Comparison of ENCODE assay signal across 11 mouse cellular contexts in the genomic region with DNA sequence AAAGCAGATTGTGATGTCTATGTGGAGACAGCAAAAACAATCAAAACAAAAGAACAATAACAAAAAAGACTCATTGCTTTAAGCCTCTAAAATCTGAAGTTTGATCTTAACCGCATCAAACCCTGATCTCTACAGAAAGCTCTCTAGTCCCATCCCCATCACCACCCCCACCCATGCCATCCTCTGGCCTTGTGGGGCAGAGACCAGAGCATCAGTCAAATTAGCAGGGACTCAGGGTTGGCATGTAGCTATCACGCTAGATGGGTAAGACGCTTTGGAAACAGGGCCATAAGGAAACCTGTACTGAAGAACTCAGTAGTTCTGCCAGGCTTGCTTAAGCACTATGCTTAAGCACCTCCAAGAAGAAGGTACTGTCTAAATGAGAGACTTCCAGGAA. TPM values are rescaled to one million over a fixed set of nuclear protein-coding genes. Genes with fewer than 3 reads are reported as not detected.
DNase-seq lines count a peak whose midpoint lies in the region; ATAC-seq lines count a peak whose summit lies in the region.
"Had no signal": no experiment of that assay in that cellular context is flagged by ENCODE, and none has a peak within 500 bp of the region (broad histone marks: within the 10 kb centered on the region; RNA-seq: fewer than 3 reads in every experiment).

No protein-coding gene starts in this region.

- no peaks in the 10 kb centered on the region for H3K9me3 ChIP-seq in hindbrain, embryonic 13.5 days
- no peaks in the 10 kb centered on the region for H3K9me3 ChIP-seq in hindbrain, embryonic 11.5 days (ENCODE audit: control insufficient read depth, low read length)
- no peaks in the 10 kb centered on the region for H3K9me3 ChIP-seq in neural tube, embryonic 12.5 days
- no peaks in the 10 kb centered on the region for H3K9me3 ChIP-seq in intestine, embryonic 16.5 days (ENCODE audit: control insufficient read depth, low read length)
- no peaks in the 10 kb centered on the region for H3K9me3 ChIP-seq in stomach, embryonic 15.5 days
- H3K9me3 ChIP-seq: heart, embryonic 10.5 days had no signal

- no peak overlapping the region for H3K4me3 ChIP-seq in hindbrain, embryonic 13.5 days
- no peak overlapping the region for H3K4me3 ChIP-seq in hindbrain, embryonic 11.5 days (ENCODE audit: low read depth, low read length)
- no peak overlapping the region for H3K4me3 ChIP-seq in neural tube, embryonic 12.5 days
- no peak overlapping the region; the same call in 1 of the 2 replicates for H3K4me3 ChIP-seq in intestine, embryonic 16.5 days (ENCODE audit: low read length)
- H3K4me3 ChIP-seq in stomach, embryonic 15.5 days (replicated peaks) = no peak overlapping the region

- ATAC-seq in hindbrain, embryonic 13.5 days (ENCODE audit: low FRiP score) = no peak
- no peak for ATAC-seq in hindbrain, embryonic 11.5 days (ENCODE audit: low FRiP score)
- ATAC-seq in neural tube, embryonic 12.5 days (ENCODE audit: low FRiP score, low read depth) = no peak
- no peak for ATAC-seq in intestine, embryonic 16.5 days
- ATAC-seq in stomach, embryonic 15.5 days (ENCODE audit: insufficient read depth, low FRiP score, low read depth) = no peak

- DNase-seq in hindbrain, embryonic 11.5 days (ENCODE audit: low spot score) = no peak
- DNase-seq in neural tube, embryonic 10.5 days (ENCODE audit: extremely low spot score, low spot score) = no peak
- no peak for DNase-seq in cerebellum, adult 18-20 months
- no peak for DNase-seq in thymus, postnatal 10 days (ENCODE audit: low spot score in 2 of 2)
- DNase-seq: layer of hippocampus, adult 9-11 months; lung, postnatal 10 days had no signal

- H3K27ac ChIP-seq in hindbrain, embryonic 13.5 days = no peak overlapping the region
- no peak overlapping the region for H3K27ac ChIP-seq in hindbrain, embryonic 11.5 days (ENCODE audit: low read depth, low read length)
- H3K27ac ChIP-seq in neural tube, embryonic 12.5 days = no peak overlapping the region
- H3K27ac ChIP-seq in intestine, embryonic 16.5 days (ENCODE audit: low read length) = no peak overlapping the region
- H3K27ac ChIP-seq in stomach, embryonic 15.5 days = no peak overlapping the region
- H3K27ac ChIP-seq: heart, embryonic 10.5 days had no signal

- H3K36me3 ChIP-seq in hindbrain, embryonic 13.5 days = no peaks in the 10 kb centered on the region
- no peaks in the 10 kb centered on the region for H3K36me3 ChIP-seq in hindbrain, embryonic 11.5 days (ENCODE audit: control insufficient read depth, insufficient read depth, low read length)
- no peaks in the 10 kb centered on the region for H3K36me3 ChIP-seq in neural tube, embryonic 12.5 days
- H3K36me3 ChIP-seq in intestine, embryonic 16.5 days (ENCODE audit: control insufficient read depth, insufficient read depth, low read length) = no peaks in the 10 kb centered on the region
- no peaks in the 10 kb centered on the region for H3K36me3 ChIP-seq in stomach, embryonic 15.5 days
- H3K36me3 ChIP-seq: heart, embryonic 10.5 days had no signal

- peak overlapping the region; percentile 93 for H3K4me2 ChIP-seq in hindbrain, embryonic 13.5 days
- no peak overlapping the region for H3K4me2 ChIP-seq in hindbrain, embryonic 11.5 days (replicated peaks; ENCODE audit: low read depth, low read length)
- H3K4me2 ChIP-seq in neural tube, embryonic 12.5 days (replicated peaks) = peak overlapping the region; percentile 92
- peak overlapping the region; percentile 91 for H3K4me2 ChIP-seq in intestine, embryonic 16.5 days (ENCODE audit: low read depth, low read length)
- peak overlapping the region; percentile 82; the same call in 1 of the 2 replicates for H3K4me2 ChIP-seq in stomach, embryonic 15.5 days

- 98% methylated on average over 3 of the region's 3 CpGs for WGBS in hindbrain, embryonic 13.5 days
- WGBS in hindbrain, embryonic 11.5 days = 92% methylated on average over 3 of the region's 3 CpGs
- 95% methylated on average over 3 of the region's 3 CpGs for WGBS in neural tube, embryonic 12.5 days
- WGBS in intestine, embryonic 16.5 days = 90% methylated on average over 3 of the region's 3 CpGs
- 95% methylated on average over 3 of the region's 3 CpGs for WGBS in stomach, embryonic 15.5 days

- peaks cover 64% of the 10 kb centered on the region for H3K4me1 ChIP-seq in hindbrain, embryonic 13.5 days (replicated peaks)
- peaks cover 11% of the 10 kb centered on the region for H3K4me1 ChIP-seq in hindbrain, embryonic 11.5 days (replicated peaks; ENCODE audit: control insufficient read depth, insufficient read depth, low read length)
- H3K4me1 ChIP-seq in neural tube, embryonic 12.5 days = peaks cover 48% of the 10 kb centered on the region
- H3K4me1 ChIP-seq in intestine, embryonic 16.5 days (ENCODE audit: control insufficient read depth, insufficient read depth, low read length) = peaks cover 48% of the 10 kb centered on the region
- H3K4me1 ChIP-seq in stomach, embryonic 15.5 days = peaks cover 43% of the 10 kb centered on the region

- no peaks in the 10 kb centered on the region for H3K27me3 ChIP-seq in hindbrain, embryonic 13.5 days
- no peaks in the 10 kb centered on the region for H3K27me3 ChIP-seq in hindbrain, embryonic 11.5 days (ENCODE audit: control insufficient read depth, insufficient read depth, low read length)
- no peaks in the 10 kb centered on the region for H3K27me3 ChIP-seq in neural tube, embryonic 12.5 days (replicated peaks)
- no peaks in the 10 kb centered on the region for H3K27me3 ChIP-seq in intestine, embryonic 16.5 days (replicated peaks; ENCODE audit: control insufficient read depth, insufficient read depth, low read length)
- no peaks in the 10 kb centered on the region for H3K27me3 ChIP-seq in stomach, embryonic 15.5 days (replicated peaks)

- H3K9ac ChIP-seq in hindbrain, embryonic 13.5 days = no peak overlapping the region
- no peak overlapping the region for H3K9ac ChIP-seq in hindbrain, embryonic 11.5 days (ENCODE audit: low read depth, low read length)
- H3K9ac ChIP-seq in neural tube, embryonic 12.5 days = no peak overlapping the region
- H3K9ac ChIP-seq in intestine, embryonic 16.5 days (ENCODE audit: low read depth, low read length) = no peak overlapping the region
- no peak overlapping the region for H3K9ac ChIP-seq in stomach, embryonic 15.5 days

RNA-seq across cellular contexts. Expression of gene Tspan14, which starts 2.4 kb away (rescaled TPM):
- polyA plus RNA-seq in hindbrain, embryonic 13.5 days (2015; fragmentation: Nextera tagmentation; extraction: Ambion mirVana) = 76.4 and 77.0 TPM in 2 replicates
- 96.5 and 105 TPM in 2 replicates for polyA plus RNA-seq in hindbrain, embryonic 11.5 days (2014; fragmentation: Nextera tagmentation; extraction: Ambion mirVana)
- polyA plus RNA-seq in neural tube, embryonic 12.5 days (2016; fragmentation: Nextera tagmentation; extraction: Ambion mirVana) = 99.6 and 99.7 TPM in 2 replicates
- polyA plus RNA-seq in intestine, embryonic 16.5 days (2015; fragmentation: Nextera tagmentation; extraction: Ambion mirVana) = 65.0 and 65.6 TPM in 2 replicates
- polyA plus RNA-seq in stomach, embryonic 15.5 days (2015; fragmentation: Nextera tagmentation; extraction: Ambion mirVana) = 67.5 and 72.3 TPM in 2 replicates

RNA-seq across cellular contexts. Expression of gene Fam213a, which starts 49.4 kb away (rescaled TPM):
- 78.5 and 81.6 TPM in 2 replicates for polyA plus RNA-seq in hindbrain, embryonic 13.5 days (2015; fragmentation: Nextera tagmentation; extraction: Ambion mirVana)
- 54.9 and 65.8 TPM in 2 replicates for polyA plus RNA-seq in hindbrain, embryonic 11.5 days (2014; fragmentation: Nextera tagmentation; extraction: Ambion mirVana)
- polyA plus RNA-seq in neural tube, embryonic 12.5 days (2016; fragmentation: Nextera tagmentation; extraction: Ambion mirVana) = 56.4 and 59.2 TPM in 2 replicates
- polyA plus RNA-seq in intestine, embryonic 16.5 days (2015; fragmentation: Nextera tagmentation; extraction: Ambion mirVana) = 72.4 and 81.8 TPM in 2 replicates
- polyA plus RNA-seq in stomach, embryonic 15.5 days (2015; fragmentation: Nextera tagmentation; extraction: Ambion mirVana) = 40.2 and 43.5 TPM in 2 replicates
